Mouse (Mus musculus) stomach, postnatal 0 days (tissue): ENCODE measurements around the gene Hrasls5.

ENCODE experiments used
- CTCF ChIP-seq: IDR thresholded peaks from 2 replicates; pipeline ENCODE4 v1.5.1; 2016; ENCODE audit warnings: antibody characterized with exemption, low read depth, mild to moderate bottlenecking, moderate library complexity
- EP300 ChIP-seq: optimal IDR thresholded peaks from 2 replicates; pipeline ENCODE3; 2016; ENCODE audit warnings: antibody characterized with exemption

DNA sequence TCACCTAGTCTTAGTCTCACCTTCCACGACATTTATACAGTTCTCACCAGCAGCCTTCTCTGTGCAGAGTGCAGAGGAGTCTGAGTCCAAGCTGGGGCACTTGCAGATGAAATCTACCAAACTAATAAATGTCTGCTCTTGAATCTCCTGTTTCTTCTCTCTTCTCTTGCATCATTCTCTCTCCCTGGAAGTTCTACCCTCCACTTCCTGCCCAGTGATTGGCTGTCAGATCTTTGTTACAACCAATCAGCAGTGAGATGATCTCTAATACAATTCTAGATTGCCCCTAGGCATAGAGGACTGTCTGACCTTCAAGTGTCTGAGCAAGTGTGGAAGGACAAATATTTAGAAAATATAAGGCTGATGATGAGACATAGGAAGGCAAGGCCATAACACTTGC, 36.2 kb upstream of the Hrasls5 start:
- TF ChIP-seq EP300 (no peak), CTCF (no peak)
